Mouse (Mus musculus) kidney, postnatal 0 days (tissue): ENCODE data around the gene Herc3. TPM values are rescaled to one million over a fixed set of nuclear protein-coding genes. Genes with fewer than 3 reads are reported as not detected.

ENCODE experiments used
- ATAC-seq: fragments of 200-750 bp; cut with Nextera tagmentation; replicated peaks from 2 replicates; pipeline ENCODE4 v1.8.0; 2017; ENCODE audit warnings: low read depth, moderate number of reproducible peaks, moderate TSS enrichment, moderate library complexity; ENCODE audit not compliant: low FRiP score
- DNase-seq: peaks from one replicate; pipeline ENCODE4 v3.0.0-alpha.2; 2016; ENCODE audit warnings: low spot score
- H3K27ac ChIP-seq: fragments of 300-500 bp; sonication (generic); 2 replicates; pipeline ENCODE4 v1.5.1; 2014; ENCODE audit warnings: mild to moderate bottlenecking
- H3K27me3 ChIP-seq: fragments of 300-500 bp; sonication (generic); 2 replicates; pipeline ENCODE4 v1.6.1; 2014; ENCODE audit warnings: low read length, mixed read lengths; ENCODE audit not compliant: insufficient read depth
- H3K36me3 ChIP-seq: fragments of 300-500 bp; sonication (generic); 2 replicates; pipeline ENCODE4 v1.6.1; 2014; ENCODE audit warnings: low read length, mixed read lengths; ENCODE audit not compliant: insufficient read depth
- H3K4me1 ChIP-seq: fragments of 300-500 bp; sonication (generic); replicated peaks from 2 replicates; pipeline ENCODE4 v1.6.1; 2014; ENCODE audit warnings: antibody characterized with exemption, low read length, mixed read lengths; ENCODE audit not compliant: insufficient read depth
- H3K4me2 ChIP-seq: fragments of 300-500 bp; sonication (generic); 2 replicates; pipeline ENCODE4 v1.6.1; 2014; ENCODE audit warnings: mild to moderate bottlenecking, low read length, moderate library complexity, mixed read lengths
- H3K4me3 ChIP-seq: fragments of 300-500 bp; sonication (generic); replicated peaks from 2 replicates; pipeline ENCODE4 v1.5.1; 2014; ENCODE audit warnings: low read depth, low read length
- H3K9ac ChIP-seq: fragments of 300-500 bp; sonication (generic); 2 replicates; pipeline ENCODE4 v1.6.1; 2014; ENCODE audit warnings: low read depth, low read length
- H3K9me3 ChIP-seq: fragments of 300-500 bp; sonication (generic); replicated peaks from 2 replicates; pipeline ENCODE4 v1.6.1; 2016; ENCODE audit warnings: low read length, inconsistent platforms, mixed read lengths
- CTCF ChIP-seq: IDR thresholded peaks from 2 replicates; pipeline ENCODE4 v1.5.1; 2016; ENCODE audit warnings: antibody characterized with exemption, low read depth, mild to moderate bottlenecking, moderate library complexity
- WGBS: fragments of 180-500 bp; shearing (Covaris S2); extraction: QIAGEN DNeasy Blood & Tissue Kit; methylation state at CpG from one replicate; pipeline ENCODE4 v1.1.7; 2014; 5-methylcytosine and 5-hydroxymethylcytosine counted together
- polyA plus RNA-seq: library from polyadenylated mRNA; unstranded; fragments of >200 nt; fragmentation: Nextera tagmentation; extraction: Ambion mirVana; gene quantifications from 2 replicates; pipeline ENCODE4 v1.2.1, GENCODE M21; 2015

The Herc3 gene
- polyA plus RNA-seq, 1 experiment from 2014 or later, result 11.8 TPM

DNA sequence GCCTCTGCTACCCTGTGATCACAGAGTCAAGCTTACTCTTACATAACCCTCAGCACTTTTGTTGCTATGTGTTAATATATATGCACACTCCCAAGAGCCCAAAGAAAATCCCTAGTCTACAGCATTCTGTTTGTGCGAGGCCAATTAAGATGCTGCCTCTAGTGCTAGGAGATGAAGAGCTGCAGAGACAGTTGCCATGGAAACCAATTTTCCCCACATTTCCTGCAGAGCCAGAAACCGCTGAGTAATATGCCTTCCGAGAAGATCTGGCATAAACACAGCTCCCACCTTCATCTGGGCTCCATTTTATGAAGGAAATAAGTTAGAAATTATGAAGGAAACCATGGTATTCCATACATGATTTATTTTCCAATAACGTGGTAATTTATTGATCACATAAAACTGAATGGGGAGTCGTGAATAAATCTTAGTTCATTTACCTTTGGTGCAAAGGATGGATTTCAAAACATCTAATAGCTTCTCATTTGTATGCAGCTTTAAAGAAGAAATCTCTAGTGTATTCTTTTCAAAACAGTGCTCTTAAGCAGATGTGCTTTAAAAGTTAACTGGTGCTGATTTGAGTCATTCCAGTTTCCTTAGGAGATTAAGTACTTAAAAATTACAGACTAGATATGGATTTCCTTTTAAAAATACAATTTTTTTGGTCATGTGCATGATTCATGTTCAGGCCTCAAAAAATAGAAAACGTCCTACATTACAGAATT is 102.1 kb downstream of the Herc3 start:
- 44% methylated on average over 6 of the region's 6 CpGs for whole genome bisulfite sequencing
- no peak for TF ChIP-seq CTCF
- DNase-seq (no peak), ATAC-seq (no peak)
- H3K27ac ChIP-seq, result no peak overlapping the region
- no peaks in the 10 kb centered on the region for H3K27me3 ChIP-seq
- H3K4me1 ChIP-seq, result no peaks in the 10 kb centered on the region
- H3K4me3 ChIP-seq, result no peak overlapping the region
- no peak overlapping the region for H3K9ac ChIP-seq
- peaks cover 4% of the 10 kb centered on the region; the same call in 1 of the 2 replicates for H3K36me3 ChIP-seq
- H3K4me2 ChIP-seq, result no peak overlapping the region
- no peaks in the 10 kb centered on the region for H3K9me3 ChIP-seq

DNA sequence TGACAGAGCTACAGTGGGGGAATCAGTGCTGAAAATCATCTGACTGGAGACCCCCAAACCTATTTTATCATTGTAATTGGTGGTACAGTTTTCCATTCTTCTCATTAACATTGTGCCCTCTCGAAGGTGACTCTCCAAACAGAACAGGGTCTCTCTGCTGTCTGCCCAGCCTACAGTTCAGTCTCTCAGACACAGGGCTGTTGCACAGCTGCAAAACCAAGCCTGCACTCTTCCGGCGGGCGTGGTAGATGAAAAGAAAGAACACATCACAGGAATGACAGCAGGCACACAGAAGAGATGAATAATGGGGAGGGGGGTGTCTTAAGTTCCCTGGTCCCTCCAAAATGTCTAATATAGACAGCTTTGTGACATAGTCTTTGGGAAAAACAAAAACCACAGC is 102.9 kb downstream of the Herc3 start:
- 80% methylated on average over 4 of the region's 4 CpGs for WGBS
- no peaks in the 10 kb centered on the region for H3K4me1 ChIP-seq
- no peak overlapping the region for H3K4me2 ChIP-seq
- no peaks in the 10 kb centered on the region for H3K9me3 ChIP-seq
- H3K36me3 ChIP-seq, result peaks cover 4% of the 10 kb centered on the region; the same call in 1 of the 2 replicates
- ATAC-seq, result no peak
- H3K27ac ChIP-seq, result no peak overlapping the region
- H3K4me3 ChIP-seq, result no peak overlapping the region
- no peak for DNase-seq
- no peak overlapping the region for H3K9ac ChIP-seq
- TF ChIP-seq CTCF, result no peak
- no peaks in the 10 kb centered on the region for H3K27me3 ChIP-seq

DNA sequence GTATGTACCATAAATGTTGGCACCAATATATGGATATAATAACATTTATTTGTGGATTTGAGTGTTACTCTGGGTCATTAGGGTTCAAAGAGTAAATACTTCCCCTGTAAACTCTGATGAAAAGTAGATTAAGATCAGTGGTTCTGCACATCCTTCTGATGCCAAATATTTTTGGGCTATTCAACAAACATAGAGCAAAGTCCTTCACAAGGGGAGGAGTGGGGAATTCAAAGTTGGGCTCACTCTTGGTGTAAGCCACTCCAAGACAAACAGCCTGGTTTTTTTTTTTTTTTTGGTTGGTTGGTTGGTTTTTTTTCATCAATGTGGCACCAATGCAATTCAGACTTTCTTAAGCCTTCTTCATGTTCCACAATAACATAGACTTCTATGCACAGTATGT is 106.5 kb downstream of the Herc3 start:
- Histone ChIP-seq H3K4me1 (no peaks in the 10 kb centered on the region), H3K27ac (no peak overlapping the region), H3K9ac (no peak overlapping the region), H3K36me3 (peaks cover 4% of the 10 kb centered on the region; the same call in 1 of the 2 replicates), H3K9me3 (no peaks in the 10 kb centered on the region), H3K27me3 (no peaks in the 10 kb centered on the region), H3K4me2 (no peak overlapping the region), H3K4me3 (no peak overlapping the region)
- no peak for ATAC-seq
- no peak for DNase-seq
- TF ChIP-seq CTCF, result no peak

DNA sequence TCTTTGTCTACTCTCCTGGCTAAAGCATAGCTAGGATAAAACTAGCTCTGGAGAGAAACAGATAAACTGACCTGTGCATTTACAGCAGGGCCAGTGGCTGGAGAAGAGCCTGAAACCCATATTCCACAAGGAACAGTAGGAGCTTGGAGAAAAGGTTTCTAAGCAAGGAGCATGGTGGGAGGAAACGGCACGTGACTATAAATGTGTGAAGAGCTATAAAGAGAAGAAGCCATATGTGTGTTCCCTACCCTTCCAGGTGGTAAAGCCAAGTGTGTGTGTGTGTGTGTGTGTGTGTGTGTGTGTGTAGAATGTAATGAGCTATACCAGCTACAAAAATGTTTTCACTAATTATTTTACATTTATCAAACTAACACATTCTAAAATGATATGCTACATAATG is 111.0 kb downstream of the Herc3 start:
- Histone ChIP-seq H3K27me3 (no peaks in the 10 kb centered on the region), H3K27ac (no peak overlapping the region), H3K9ac (no peak overlapping the region), H3K4me2 (no peak overlapping the region), H3K4me1 (no peaks in the 10 kb centered on the region), H3K4me3 (no peak overlapping the region), H3K9me3 (no peaks in the 10 kb centered on the region), H3K36me3 (no peaks in the 10 kb centered on the region)
- ATAC-seq, result no peak
- TF ChIP-seq CTCF, result no peak
- WGBS, result 85% methylated on average over 2 of the region's 2 CpGs
- DNase-seq, result no peak

DNA sequence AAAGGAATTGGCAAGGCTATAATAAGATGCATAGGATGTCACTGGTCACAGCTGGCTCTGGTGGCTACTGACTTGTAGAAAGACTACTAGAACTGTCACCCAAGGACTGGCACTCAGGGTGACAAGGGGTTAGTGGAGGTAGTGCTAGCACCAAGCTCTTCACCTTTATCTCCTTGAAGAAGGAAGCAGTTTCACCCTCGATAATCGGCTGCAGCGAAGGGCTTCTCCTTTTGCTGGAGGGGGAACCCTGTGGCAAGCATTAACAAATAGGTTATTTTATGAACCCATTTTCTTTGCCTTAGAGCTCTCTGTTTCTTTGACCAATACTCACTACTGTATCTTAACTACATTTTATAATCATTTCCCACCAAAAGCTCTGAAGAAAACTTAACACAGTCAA is 112.7 kb downstream of the Herc3 start:
- Histone ChIP-seq H3K27ac (no peak overlapping the region), H3K4me1 (no peaks in the 10 kb centered on the region), H3K36me3 (no peaks in the 10 kb centered on the region), H3K4me3 (no peak overlapping the region), H3K9me3 (no peaks in the 10 kb centered on the region), H3K9ac (no peak overlapping the region), H3K4me2 (no peak overlapping the region), H3K27me3 (no peaks in the 10 kb centered on the region)
- WGBS, result 83% methylated on average over 3 of the region's 3 CpGs
- DNase-seq (no peak), ATAC-seq (no peak)
- no peak for TF ChIP-seq CTCF

DNA sequence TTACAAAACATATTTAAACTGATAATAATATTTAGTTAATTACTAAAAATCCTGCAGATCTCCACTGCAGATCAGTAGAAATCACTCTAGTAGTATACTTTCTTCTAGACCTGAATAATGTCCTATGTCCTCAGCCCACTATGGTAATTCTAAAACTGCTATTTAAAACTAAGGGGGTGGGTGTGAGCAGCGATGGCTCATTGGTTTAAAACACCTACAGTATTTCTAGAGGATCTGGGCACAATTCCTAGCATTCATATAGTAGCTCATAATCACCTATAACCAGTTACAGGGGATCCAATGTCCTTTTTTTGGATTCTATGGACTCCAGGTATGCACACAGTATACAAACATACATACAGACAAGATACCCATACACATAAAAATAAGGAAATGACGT is 115.0 kb downstream of the Herc3 start:
- no peaks in the 10 kb centered on the region for H3K36me3 ChIP-seq
- no peak for DNase-seq
- ATAC-seq, result no peak
- no peak overlapping the region for H3K9ac ChIP-seq
- no peak overlapping the region for H3K4me2 ChIP-seq
- TF ChIP-seq CTCF, result no peak
- H3K4me3 ChIP-seq, result no peak overlapping the region
- no peaks in the 10 kb centered on the region for H3K9me3 ChIP-seq
- H3K4me1 ChIP-seq, result 0 out of 2 replicates have a peak, but pooled peaks cover 5% of the 10 kb centered on the region
- no peaks in the 10 kb centered on the region for H3K27me3 ChIP-seq
- H3K27ac ChIP-seq, result no peak overlapping the region
- 59% methylated on average over 2 of the region's 2 CpGs for WGBS

DNA sequence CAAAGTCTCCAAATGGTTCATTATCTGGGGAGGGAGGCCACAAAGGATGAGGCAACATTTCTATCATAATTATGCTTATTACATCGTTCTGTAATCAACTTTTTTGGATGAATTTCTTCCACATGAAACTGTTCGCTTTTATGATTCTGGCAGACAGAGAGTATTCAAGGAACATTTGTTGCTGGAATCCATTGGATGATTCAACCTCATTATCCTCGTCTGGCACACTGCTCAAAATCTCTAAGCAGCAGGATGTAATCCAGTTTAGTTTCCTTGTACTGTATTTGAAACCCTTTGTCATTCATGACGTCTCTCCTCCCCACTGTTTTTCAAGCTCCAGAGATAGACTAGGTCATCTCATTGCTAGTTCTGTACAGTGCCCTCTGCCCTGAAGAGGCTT is 115.6 kb downstream of the Herc3 start:
- 70% methylated on average over 4 of the region's 4 CpGs for WGBS
- no peak for TF ChIP-seq CTCF
- no peak overlapping the region for H3K4me3 ChIP-seq
- H3K4me2 ChIP-seq, result no peak overlapping the region
- H3K4me1 ChIP-seq, result peaks cover 9% of the 10 kb centered on the region; the same call in 1 of the 2 replicates
- H3K9ac ChIP-seq, result no peak overlapping the region
- DNase-seq (no peak), ATAC-seq (no peak)
- H3K9me3 ChIP-seq, result no peaks in the 10 kb centered on the region
- no peaks in the 10 kb centered on the region for H3K36me3 ChIP-seq
- H3K27me3 ChIP-seq, result no peaks in the 10 kb centered on the region
- no peak overlapping the region for H3K27ac ChIP-seq
